Mouse (Mus musculus) lung, embryonic 16.5 days (tissue): ENCODE results near the gene Tgtp2. TPM values are rescaled to one million over a fixed set of nuclear protein-coding genes. Genes with fewer than 3 reads are reported as not detected.
"Not testable (repeated sequence)": the region's sequence is repeated elsewhere in the genome, so short reads cannot be mapped to it uniquely, and the experiment has no call there.

Experiments used
- ATAC-seq: fragments of 200-750 bp; cut with Nextera tagmentation; 2 replicates; pipeline ENCODE4 v1.8.0; 2017; ENCODE audit warnings: low read depth, mild to moderate bottlenecking, moderate library complexity
- H3K27ac ChIP-seq: fragments of 300-500 bp; sonication (generic); 2 replicates; pipeline ENCODE4 v1.5.1; 2014; ENCODE audit warnings: mild to moderate bottlenecking, control low read depth, low read length
- H3K27me3 ChIP-seq: fragments of 300-500 bp; sonication (generic); 2 replicates; pipeline ENCODE4 v1.6.1; 2014; ENCODE audit warnings: low read depth, low read length, mixed read lengths; ENCODE audit not compliant: control insufficient read depth, insufficient read depth
- H3K36me3 ChIP-seq: fragments of 300-500 bp; sonication (generic); 2 replicates; pipeline ENCODE4 v1.6.1; 2014; ENCODE audit warnings: low read length; ENCODE audit not compliant: control insufficient read depth, insufficient read depth
- H3K4me1 ChIP-seq: fragments of 300-500 bp; sonication (generic); replicated peaks from 2 replicates; pipeline ENCODE4 v1.6.1; 2014; ENCODE audit warnings: low read length, mixed read lengths; ENCODE audit not compliant: control insufficient read depth, insufficient read depth
- H3K4me2 ChIP-seq: fragments of 300-500 bp; sonication (generic); 2 replicates; pipeline ENCODE4 v1.6.1; 2014; ENCODE audit warnings: low read depth, low read length, control low read depth
- H3K4me3 ChIP-seq: fragments of 300-500 bp; sonication (generic); 2 replicates; pipeline ENCODE4 v1.5.1; 2014; ENCODE audit warnings: mild to moderate bottlenecking, low read length, control low read depth
- H3K9ac ChIP-seq: fragments of 300-500 bp; sonication (generic); 2 replicates; pipeline ENCODE4 v1.6.1; 2014; ENCODE audit warnings: low read length, control low read depth
- H3K9me3 ChIP-seq: fragments of 300-500 bp; sonication (generic); 2 replicates; pipeline ENCODE4 v1.6.1; 2016; ENCODE audit warnings: low read length; ENCODE audit not compliant: control insufficient read depth
- WGBS: fragments of 180-500 bp; shearing (Covaris S2); extraction: QIAGEN DNeasy Blood & Tissue Kit; methylation state at CpG from one replicate; pipeline ENCODE4 v1.1.7; 2014; 5-methylcytosine and 5-hydroxymethylcytosine counted together
- polyA plus RNA-seq: library from polyadenylated mRNA; unstranded; fragments of >200 nt; fragmentation: Nextera tagmentation; extraction: Ambion mirVana; gene quantifications from 2 replicates; pipeline ENCODE4 v1.2.1, GENCODE M21; 2015

Gene Tgtp2
- polyA plus RNA-seq, 1 experiment from 2014 or later, result 0.69 TPM

- 79% methylated on average over 3 of the region's 3 CpGs for WGBS
- no peak overlapping the region for H3K9ac ChIP-seq
- H3K27ac ChIP-seq, result no peak overlapping the region
- H3K9me3 ChIP-seq, result no peaks in the 10 kb centered on the region
- ATAC-seq, result no peak
- H3K4me2 ChIP-seq, result no peak overlapping the region
- no peak overlapping the region for H3K4me3 ChIP-seq
- H3K27me3 ChIP-seq, result no peaks in the 10 kb centered on the region
- H3K36me3 ChIP-seq, result no peaks in the 10 kb centered on the region
- no peaks in the 10 kb centered on the region for H3K4me1 ChIP-seq
Observed at GRCm38 (mm10) chr11:49078719-49079118, 14.7 kb upstream of the Tgtp2 start.

GRCm38 (mm10) chr11:49077012-49077411 lies 13.0 kb upstream of the Tgtp2 start:
- no peak for ATAC-seq
- Histone ChIP-seq H3K4me2 (no peak overlapping the region), H3K4me1 (no peaks in the 10 kb centered on the region), H3K27ac (no peak overlapping the region), H3K9me3 (no peaks in the 10 kb centered on the region), H3K27me3 (no peaks in the 10 kb centered on the region), H3K36me3 (no peaks in the 10 kb centered on the region), H3K9ac (no peak overlapping the region), H3K4me3 (no peak overlapping the region)
- 67% methylated on average over 1 of the region's 1 CpGs for WGBS

DNA sequence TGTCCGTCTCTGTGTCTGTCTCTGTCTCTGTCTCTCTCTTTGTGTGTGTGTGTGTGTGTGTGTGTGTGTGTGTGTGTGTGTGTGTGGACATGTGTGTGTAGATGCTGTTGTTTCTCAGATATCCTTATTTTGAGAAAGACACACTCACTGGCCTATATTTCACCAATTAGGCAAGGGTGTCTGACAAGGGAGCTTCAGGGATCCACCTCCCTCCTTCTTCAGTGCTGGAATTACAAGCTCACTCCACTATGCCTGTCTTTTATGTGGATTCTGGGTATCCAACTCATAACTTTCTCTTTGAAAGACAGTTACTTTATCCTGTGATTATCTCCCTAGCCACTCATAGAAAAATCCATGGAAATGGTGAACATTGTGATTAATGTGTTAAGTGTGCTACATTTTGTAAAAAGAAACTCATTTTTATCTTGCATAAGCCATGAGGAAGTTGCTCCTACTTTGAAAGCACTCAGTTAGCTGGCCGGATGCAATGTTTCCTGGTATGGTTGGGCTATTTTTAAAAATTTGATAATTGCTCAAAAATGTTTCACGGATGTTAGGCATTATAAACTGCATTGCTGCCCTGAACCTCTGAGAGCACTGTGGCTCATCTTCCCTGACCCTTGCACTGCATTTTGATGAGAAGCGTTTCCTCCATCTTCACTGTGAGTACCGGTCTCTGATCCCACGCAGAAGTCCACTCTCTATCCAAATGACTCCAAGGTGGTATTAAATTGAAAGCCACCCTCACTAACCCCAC lies 12.2 kb upstream of the Tgtp2 start, which contains the start of gene Ifi47:
Gene Ifi47, plus strand, starts transcription at position 587 of the 757 bp plus-strand sequence.
- not testable (repeated sequence) for H3K36me3 ChIP-seq, H3K9ac ChIP-seq, H3K4me1 ChIP-seq, H3K4me2 ChIP-seq, H3K27me3 ChIP-seq, H3K4me3 ChIP-seq, H3K9me3 ChIP-seq
- ATAC-seq, result peak; percentile 36; the same call in 1 of the 2 replicates
- 49% methylated on average over 6 of the region's 6 CpGs for WGBS
- H3K27ac ChIP-seq, result peak within 1 kb of the TSS; percentile 53; the same call in 1 of the 2 replicates

DNA sequence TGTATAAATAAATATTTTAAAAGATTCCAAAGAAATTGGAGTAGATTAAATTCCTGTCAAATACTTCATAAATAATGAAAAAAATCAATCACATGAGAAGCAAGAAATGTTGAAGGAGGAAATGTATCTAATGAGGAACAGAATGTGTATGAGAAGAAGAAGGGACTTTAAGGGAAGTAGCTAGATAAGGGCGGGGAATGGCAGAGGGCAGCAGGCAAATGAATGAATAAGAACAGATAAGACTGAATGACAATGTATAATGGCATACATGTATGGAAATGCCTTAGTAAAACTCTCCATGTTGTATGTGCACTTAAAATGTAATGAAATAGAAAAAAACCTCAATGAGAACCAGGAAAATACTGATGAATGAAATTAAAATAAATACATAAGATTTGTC lies 4.4 kb upstream of the Tgtp2 start:
- Histone ChIP-seq H3K4me2 (no peak overlapping the region), H3K4me3 (no peak overlapping the region), H3K9me3 (no peaks in the 10 kb centered on the region), H3K27me3 (no peaks in the 10 kb centered on the region), H3K36me3 (no peaks in the 10 kb centered on the region), H3K4me1 (no peaks in the 10 kb centered on the region), H3K9ac (no peak overlapping the region), H3K27ac (no peak overlapping the region)
- ATAC-seq, result no peak
- 85% methylated on average over 1 of the region's 1 CpGs for WGBS

GRCm38 (mm10) chr11:49061865-49062264 lies 2.1 kb downstream of the Tgtp2 start:
- H3K4me3 ChIP-seq, H3K27me3 ChIP-seq, H3K9me3 ChIP-seq, H3K27ac ChIP-seq, H3K4me1 ChIP-seq, H3K4me2 ChIP-seq, H3K36me3 ChIP-seq, H3K9ac ChIP-seq, ATAC-seq: not testable (repeated sequence)
- 54% methylated on average over 1 of the region's 2 CpGs for WGBS

GRCm38 (mm10) chr11:49060061-49060460 lies 3.9 kb downstream of the Tgtp2 start:
- WGBS, result 49% methylated on average over 2 of the region's 3 CpGs
- not testable (repeated sequence) for ATAC-seq, H3K36me3 ChIP-seq

GRCm38 (mm10) chr11:49051894-49052293 lies 12.1 kb downstream of the Tgtp2 start:
- H3K4me1 ChIP-seq, ATAC-seq, H3K27ac ChIP-seq, H3K27me3 ChIP-seq, H3K36me3 ChIP-seq, H3K9me3 ChIP-seq, H3K9ac ChIP-seq, H3K4me3 ChIP-seq, H3K4me2 ChIP-seq: not testable (repeated sequence)
- WGBS, result no CpG with 5 or more reads among the region's 5 CpGs

More at GRCm38 (mm10) chr11:49060061-49060460, 3.9 kb downstream of the Tgtp2 start:
- not testable (repeated sequence) for H3K4me1 ChIP-seq, H3K9ac ChIP-seq, H3K4me2 ChIP-seq, H3K27ac ChIP-seq, H3K27me3 ChIP-seq, H3K9me3 ChIP-seq, H3K4me3 ChIP-seq

DNA sequence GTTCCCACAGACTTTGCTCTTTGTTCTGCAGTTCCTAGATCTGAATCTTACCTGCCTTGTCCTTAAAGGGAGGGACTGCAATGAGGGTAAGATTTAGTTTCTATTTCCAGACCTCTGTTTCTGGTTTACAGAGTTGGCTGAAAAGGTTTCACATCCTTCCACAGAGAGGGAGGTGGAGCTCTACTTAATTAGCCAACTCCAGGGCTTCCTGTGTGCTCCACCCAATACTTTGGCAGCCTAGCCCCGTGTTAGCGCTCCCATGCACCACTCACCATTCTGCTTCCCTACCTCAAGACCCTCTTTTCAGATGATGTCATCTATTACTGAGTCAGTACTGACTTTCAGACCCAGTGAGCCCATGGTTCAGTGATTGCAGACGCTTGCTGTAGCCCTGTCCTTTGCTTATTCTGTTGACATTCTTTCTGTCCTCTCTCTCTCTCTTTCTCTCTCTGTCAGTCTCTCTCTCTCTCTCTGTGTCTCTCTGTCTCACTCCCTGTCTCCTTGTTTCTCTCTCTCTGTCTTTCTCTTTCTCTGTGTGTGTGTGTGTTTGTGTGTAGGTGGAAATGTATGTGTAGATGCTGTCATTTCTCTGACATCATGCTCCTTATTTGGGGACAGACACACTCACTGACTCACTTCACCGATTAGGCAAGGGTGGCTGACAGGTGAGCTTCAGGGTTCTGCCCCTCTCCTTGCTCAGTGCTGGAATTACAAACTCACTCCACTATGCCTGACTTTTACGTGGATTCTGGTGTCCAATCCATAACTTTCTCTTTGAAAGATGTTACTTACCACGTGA lies 12.7 kb downstream of the Tgtp2 start, which contains the start of gene 9930111J21Rik2:
Gene 9930111J21Rik2, minus strand, starts transcription at position 150 of the 799 bp plus-strand sequence.
- H3K4me2 ChIP-seq, H3K27ac ChIP-seq, H3K9ac ChIP-seq, H3K36me3 ChIP-seq, H3K9me3 ChIP-seq, H3K4me1 ChIP-seq, H3K27me3 ChIP-seq, H3K4me3 ChIP-seq: not testable (repeated sequence)
- ATAC-seq, result peak; percentile 23; the same call in 1 of the 2 replicates
- 70% methylated on average over 1 of the region's 6 CpGs for WGBS

GRCm38 (mm10) chr11:49050064-49050463 lies 13.9 kb downstream of the Tgtp2 start:
- not testable (repeated sequence) for H3K36me3 ChIP-seq, H3K9me3 ChIP-seq, H3K4me2 ChIP-seq, H3K4me3 ChIP-seq, H3K9ac ChIP-seq, H3K27me3 ChIP-seq, H3K27ac ChIP-seq, H3K4me1 ChIP-seq, ATAC-seq
